Mouse (Mus musculus): ENCODE data around the gene Rpl36al.

GRCm38 (mm10) chr12:69175975-69176374 is 7.9 kb downstream of the Rpl36al start:
- TF ChIP-seq EP300 (IDR thresholded peaks at IDR 0.05): no peak
- no peak for TF ChIP-seq CTCF (IDR thresholded peaks at IDR 0.05)

Measured in lung, postnatal 0 days (tissue).